Mouse (Mus musculus) adipocyte (in vitro differentiated cells): Measurements from ENCODE around the gene Dixdc1.
"Not testable (repeated sequence)": the region's sequence is repeated elsewhere in the genome, so short reads cannot be mapped to it uniquely, and the experiment has no call there.

Experiments
- DNase-seq: peaks from one replicate; pipeline ENCODE4 v3.0.0-alpha.2; 2016; ENCODE audit warnings: low spot score

Dixdc1 gene

DNA sequence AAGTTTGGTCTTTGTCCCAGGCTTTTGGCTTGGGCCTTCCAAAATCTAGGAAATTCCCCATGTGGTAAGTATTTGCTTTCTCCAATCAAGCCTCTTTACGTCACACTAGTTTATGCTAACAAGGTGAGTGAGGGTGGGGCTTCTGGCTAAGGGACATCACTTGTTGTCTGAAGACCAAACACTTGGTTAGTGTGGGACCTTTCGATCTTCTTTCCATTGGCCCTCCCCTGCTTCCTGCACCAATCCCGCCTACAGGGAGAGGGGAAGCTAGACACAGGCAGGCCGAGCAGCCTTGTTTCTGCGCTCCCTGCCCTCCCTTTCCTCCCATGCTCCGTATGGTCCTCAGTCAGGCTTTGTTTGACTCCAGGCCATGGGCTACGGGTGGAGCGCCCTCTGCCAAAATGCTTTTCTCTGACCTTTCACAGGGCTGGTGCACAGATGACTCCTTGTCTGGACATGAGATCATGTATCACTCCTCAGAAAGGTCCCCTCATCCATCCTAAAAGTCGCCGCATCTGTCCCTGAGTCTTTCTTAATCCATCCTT is 92.4 kb downstream of the Dixdc1 start:
- DNase-seq, result no peak

DNA sequence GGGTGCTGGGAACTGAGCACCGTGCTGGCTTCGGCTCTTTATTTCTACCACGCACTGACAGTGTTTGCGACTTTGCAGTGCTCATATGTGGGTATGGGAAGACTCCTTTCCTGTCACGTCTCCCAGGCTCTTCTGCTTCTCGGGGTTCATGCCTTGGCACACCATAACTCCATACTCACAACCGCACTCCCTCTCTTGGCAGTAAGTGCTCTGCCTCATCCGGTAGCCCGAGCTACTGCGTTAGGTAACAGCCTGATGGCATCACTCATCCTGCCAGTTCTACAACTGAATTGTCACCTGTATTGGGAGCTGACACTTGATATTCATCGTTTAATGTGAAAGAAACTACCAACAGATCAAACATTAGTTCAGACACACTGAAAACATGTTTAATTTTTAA is 105.0 kb downstream of the Dixdc1 start:
- DNase-seq, result no peak

DNA sequence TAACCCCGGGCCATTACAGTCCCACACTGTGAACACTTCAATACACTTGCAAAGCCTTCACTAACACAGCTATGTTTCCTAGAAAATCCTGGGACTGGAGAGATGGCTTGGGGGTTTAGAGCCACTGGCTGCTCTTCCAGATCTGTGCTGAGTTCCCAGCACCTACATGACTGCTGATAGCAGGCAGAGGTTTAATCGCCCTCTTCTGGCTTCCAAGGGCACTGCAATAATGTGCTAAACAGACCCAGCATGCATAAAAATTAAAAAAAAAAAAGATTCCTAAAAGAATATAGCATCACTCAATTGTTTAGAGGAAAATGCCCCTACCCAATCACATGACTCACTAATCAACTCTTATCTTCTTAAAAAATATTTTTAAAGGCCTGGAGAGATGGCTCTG is 106.3 kb downstream of the Dixdc1 start:
- DNase-seq, result peak; percentile 30

DNA sequence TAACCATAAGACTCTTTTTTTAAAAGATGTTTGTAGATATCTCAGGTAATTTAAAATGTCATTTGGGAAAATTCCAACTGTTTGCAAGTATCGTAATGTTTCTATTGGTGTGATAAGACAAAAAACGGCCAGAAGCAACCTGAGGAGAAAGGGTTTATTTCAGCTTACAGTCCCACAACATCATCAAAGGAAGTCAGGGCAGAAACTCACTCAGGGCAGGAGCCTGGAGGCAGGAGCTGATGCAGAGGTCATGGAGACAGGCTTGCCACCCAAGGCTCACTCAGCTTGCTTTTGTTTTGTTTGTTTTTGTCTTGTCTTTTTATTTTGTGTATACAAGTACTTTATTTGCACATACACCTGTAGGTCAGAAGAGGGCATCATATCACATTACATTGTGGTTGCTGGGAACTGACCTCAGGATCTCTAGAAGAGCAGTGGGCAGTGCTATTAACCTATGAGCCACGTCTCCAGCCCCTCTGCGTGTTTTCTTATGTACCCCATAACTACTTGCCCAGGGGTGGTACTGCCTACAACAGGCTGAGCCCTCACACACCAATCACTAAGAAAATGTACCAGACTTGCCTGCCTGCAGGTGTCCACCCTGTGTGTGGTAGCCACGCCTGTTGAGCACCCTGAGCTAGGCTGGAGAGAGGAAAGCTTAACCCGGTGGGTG is 107.2 kb downstream of the Dixdc1 start:
- no peak for DNase-seq

DNA sequence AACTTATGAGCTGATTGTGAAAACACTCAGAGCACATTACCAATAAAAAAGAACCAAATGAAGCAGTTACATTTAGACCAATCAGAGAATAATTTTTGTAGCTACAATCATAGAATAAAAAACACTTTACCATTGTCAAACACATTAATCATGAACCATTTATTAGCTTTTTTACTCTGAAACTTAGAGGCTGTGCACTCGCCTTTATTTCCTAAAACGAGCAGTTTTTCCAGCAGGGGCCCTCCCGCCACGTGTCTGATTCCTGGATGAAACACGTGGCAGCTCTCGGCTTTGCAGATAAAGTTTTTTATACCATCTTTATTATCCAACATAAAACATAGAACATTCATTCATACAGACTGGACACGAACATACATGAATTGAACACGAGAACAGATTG is 108.4 kb downstream of the Dixdc1 start:
- DNase-seq, result not testable (repeated sequence)

DNA sequence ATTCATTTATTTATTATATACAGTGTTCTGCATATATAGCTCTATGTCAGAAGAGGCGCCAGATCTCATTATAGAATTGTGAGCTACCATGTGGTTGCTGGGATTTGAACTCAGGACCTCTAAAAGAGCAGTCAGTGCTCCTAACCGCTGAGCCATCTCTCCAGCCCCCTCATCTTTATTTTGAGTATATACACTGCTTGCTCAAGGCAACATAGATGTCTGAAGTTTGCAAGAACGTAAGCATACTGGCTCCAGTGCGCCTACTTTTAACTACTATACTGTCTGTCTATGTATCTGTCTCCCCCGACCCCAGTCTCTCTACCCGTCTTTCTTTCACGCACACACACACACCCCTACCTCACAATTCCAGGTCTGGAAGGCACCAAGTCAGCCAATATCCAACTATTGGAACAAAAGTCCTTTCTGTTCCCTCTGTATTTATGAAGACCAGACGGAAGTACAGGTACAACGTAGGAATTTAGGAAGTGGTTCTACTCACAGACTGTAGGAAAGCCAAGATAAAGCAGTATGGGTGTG is 121.5 kb downstream of the Dixdc1 start:
- no peak for DNase-seq

DNA sequence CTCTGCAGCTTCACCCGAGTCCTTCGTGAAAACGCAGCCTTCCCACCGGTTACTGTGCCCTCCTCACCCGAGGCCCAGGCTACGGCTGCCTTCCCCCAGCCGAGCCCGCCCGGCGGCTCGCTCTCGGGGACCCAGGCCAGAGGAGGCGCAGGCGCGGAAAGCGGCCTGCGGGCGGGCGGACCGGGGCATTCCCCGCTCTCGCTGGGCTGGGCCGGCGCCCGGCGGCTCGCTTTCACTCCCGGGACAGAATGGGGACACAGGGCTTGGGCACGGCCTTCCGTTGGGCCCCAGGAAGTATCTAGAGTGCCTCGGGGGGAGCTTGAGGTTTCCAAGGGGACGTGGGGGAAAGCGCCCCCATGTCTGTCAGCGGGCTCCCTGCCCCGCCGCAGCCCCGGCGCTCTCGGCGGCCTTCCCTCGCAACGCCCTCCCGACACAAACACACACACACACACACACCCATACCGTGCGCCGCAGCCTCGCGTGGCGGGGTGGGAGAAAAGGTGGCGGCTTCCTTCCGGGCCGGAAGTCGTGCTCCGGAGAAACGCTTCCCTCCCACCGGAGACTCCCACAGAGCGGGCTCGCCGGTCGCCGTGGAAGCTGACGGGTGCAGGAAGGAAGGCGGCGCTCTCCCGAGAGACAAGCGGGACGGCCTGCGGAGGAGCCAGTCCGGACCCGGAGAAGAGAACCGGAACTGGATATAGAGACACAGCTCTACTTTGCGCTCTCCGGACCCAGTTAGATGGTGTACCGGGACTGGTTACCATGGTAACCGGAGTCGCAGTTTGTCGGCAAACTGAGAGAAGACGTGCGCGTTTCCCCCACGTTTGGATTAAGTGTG is 122.3 kb downstream of the Dixdc1 start, which contains the start of the genes Pih1d2 and Nkapd1:
TSS of gene Pih1d2 (plus strand) at position 556 of the 838 bp plus-strand sequence.
TSS of gene Nkapd1 (minus strand) at position 699 of the 838 bp plus-strand sequence.
- DNase-seq, result peak; percentile 91

DNA sequence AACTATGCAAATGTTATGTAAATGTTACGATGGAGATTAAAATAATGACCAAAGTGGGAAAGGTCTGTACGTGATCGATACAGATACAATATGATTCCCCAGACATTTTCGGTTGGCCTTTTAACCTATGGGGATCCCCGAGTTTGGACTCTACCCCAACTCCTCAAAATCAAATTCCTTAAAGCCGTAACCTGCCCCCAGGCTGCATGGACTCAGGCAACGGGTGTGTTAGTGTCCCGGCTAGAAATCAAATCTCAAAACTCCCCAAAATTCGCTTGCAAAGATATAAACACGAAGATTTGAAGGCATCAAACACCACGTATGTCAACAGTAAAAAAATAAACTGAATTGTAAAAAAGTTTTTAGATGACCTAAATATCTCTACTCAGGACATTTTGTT is 123.2 kb downstream of the Dixdc1 start:
- no peak for DNase-seq
